Mouse (Mus musculus) frontal cortex, postnatal 14 days (tissue): ENCODE data around the gene Fuk.
"Not testable (repeated sequence)": the region's sequence is repeated elsewhere in the genome, so short reads cannot be mapped to it uniquely, and the experiment has no call there.

ENCODE experiments used
- DNase-seq, 2 experiments: peaks; one replicate each; pipeline ENCODE4 v3.0.0; 2022; ENCODE audit warnings: low spot score in 2 of 2

Gene Fuk

DNA sequence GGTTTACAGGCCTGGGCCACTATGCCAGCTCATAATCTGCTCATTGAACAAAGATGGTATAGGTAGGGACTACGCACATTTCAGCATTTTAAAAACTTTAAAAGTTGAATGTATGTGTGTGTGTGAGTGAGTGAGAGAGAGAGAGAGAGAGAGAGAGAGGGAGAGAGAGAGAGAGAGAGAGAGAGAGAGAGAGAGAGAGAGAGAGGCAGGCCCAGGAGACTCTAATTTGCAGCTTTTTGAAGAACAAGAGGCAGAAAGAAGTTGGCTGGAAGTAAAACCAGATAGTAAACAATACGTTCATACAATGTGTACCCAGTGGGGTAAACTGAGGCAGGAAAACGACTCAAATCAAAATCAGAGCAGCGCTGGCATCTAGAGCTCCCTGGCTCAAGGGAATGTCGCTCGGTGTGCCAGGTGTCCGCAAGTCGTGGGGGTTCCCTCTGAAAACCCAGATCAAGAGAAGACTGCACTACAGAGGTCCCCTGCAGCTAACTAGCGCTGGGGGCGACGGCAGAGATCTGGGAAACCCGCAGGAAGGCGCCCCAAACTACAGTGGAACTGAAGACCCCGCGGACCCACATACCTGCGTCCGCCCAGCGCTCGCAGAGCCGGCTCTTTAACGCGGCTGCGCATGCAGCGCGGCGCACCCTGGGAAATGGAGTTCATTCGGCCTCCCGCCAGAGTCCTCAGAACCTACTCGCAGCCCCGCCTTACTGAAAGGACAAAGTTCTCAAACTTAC lies at the start of gene Fuk:
TSS of gene Fuk (minus strand) at position 650 of the 740 bp plus-strand sequence.
- DNase-seq = peak; percentile 47 to 67

DNA sequence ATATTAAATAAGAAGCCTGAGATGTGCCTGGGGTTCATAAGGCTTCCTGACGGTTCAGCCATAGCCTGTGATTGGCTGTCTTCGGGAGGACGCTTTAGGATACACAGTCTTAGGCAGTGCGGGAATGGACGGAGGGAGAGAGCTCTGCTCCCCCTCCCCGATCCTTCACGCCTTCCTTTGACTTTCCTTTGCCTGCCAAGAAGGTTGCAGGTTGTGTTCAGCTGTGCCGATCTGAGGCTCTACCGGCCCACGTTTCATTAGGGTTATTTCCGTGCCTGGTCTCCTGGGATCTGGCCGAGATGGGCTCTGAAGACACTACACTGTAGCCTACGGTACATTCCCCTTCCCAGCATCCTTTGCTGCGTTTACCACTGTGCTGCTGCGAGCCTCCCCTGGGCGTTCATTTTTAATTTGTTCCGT lies 47.8 kb upstream of the Fuk start:
- DNase-seq = no peak

DNA sequence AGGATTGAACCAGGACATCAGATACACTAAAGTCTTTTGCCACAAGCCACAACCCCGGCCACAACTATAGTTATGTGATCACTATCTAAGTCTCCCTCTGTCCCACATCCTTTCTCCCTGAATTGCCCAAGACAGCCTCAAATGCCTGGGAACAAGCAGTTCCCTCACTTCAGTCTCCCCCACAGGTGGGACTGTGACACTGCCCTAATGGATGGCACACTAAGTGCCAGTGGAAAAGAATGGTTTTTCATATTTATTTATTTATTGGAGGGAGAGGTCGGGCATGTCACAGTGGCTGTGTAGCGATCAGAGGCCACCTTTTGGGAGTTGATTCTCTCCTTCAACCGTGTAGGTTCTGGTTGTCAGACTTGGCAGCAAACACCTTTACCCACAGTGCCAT lies 43.4 kb upstream of the Fuk start:
- DNase-seq = no peak

DNA sequence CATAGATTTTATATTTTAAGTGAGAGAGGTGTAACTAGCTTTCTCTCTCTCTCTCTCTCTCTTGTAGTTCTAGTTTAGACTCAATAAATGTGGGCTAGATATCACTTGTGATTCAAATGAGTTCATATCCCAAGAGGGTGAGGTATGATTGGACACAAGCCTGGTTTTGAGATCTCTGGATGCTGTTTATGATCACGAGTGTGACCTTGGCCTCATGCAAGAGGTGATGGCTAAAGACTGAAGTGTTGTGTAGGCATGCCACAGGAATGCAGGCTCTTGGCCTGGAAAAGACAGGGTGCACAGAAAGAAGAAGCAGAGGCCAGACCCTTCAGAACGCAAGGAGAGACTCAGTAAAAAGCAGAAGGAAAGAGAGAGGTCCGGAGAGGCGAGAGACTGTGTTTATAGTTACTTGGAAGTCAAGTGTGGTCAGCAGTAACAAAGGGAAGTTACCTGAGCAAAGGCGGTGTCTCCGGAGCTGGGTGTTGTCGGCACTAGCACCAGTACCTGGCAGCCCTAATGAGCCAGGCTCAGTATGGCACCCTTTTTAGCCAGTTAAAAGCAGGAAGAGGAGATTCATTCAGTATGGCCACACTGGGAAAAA lies 42.1 kb upstream of the Fuk start:
- DNase-seq = no peak

DNA sequence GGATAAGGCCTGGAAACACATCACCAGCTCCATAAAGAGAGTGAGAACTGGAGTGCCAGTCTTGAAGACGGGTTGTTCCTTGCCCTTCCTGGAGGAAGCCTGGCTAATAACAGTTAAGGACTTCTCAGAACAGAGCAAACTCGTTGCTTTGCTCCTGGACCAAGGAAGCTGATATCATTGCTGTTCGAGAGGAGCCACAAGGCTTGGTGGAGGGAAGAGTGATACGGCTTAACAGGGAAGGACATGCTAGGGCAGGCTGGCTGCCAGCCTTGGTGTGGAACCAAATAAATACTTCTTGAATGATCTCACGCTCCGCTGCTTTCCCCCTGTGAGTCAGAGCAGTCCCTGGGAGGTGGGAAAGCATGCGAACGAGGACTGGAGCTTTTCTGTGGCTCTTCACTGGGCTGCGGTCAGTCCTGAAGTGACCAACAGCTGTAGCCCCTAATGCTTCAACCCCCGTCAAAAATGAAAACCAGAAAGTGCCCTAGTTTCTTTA lies 39.2 kb upstream of the Fuk start:
- no peak for DNase-seq

DNA sequence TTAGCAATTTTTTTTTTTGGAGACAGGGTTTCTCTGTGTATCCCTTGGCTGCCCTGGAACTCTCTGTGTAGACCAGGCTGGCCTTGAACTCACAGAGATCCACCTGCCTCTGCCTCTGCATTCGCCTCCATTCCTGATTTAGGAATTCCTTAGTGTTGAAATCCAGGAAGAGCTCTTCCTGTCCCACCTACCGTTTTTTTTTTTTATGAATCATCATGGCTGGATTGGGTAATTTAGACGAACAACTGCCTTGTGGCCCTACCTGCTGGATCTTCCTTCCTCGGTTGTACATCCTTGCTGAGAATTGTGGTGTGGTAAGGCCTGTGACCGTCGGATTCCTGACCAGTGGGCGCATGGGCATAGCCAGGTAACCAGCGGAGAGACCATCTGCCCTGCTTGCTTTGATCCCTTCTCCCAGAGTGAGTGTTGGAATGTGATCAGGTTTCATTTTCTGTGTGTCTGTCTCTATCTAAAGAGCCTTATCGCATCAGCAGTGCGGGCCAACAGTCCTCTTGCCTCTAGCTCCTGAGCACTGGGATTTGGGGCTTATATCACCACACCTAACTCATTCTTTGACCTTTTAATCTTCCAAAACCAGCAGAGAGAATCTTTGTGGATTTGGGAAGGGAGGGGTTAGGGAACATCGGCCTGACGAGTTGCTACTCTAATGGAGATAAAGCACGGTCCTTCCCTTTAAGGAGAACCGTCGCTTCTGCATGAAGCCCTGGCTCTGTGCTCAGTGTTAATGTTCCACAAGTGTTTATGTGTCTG lies 38.6 kb upstream of the Fuk start:
- no peak for DNase-seq

DNA sequence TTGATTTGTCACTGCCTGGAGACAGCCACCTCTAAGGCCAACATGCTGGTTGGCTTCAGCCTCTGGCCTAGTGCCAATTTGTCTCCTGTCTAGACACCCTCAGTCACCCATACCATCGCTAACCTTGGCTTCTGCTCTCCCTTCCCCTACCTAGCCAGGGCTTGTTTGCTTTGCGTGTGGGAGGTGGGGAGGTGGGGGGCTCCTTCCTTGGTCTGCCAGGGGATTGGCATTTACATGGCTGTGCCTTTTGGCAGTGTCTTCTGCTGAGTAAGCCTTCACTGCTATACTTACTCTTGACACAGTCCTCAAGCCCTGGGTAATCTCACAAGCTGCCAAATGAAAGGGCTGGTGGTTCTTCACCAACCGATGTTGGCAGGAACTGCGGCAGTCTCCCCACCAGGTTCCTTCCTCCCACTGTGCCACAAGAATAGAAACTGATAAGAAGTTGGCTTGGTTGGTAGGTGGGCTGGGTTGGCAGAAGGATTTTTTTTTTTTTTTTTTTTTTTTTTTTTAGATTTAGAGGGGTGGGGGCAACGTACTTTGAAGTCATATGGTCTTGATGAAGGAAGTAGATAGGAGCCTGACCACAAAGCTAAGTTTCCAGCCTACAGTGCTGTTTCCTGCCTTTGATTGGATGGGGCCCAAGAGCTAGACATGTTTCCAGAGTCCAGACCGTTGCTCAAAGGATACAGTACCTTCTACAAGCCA lies 36.7 kb upstream of the Fuk start:
- peak; percentile 54 to 76 for DNase-seq

DNA sequence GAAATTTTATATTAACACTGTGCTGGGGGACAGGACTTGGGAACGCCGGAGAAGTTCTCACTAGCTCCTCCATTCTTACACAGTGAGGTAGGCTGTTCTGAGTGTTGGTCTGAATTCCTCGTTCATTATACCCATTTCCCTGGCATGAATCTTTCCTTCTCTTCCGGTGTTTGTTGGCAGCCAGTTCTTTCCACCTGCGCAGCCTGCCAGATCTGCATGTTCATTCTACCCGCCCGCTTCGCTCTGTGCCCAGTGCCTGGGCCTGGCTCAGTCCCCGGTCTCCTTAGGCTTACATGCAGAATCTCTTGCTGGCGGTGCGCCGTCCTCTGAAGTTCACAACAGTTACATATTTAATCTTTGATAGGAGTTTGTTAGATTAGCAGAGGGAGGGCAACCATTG lies 33.9 kb upstream of the Fuk start:
- no peak for DNase-seq

DNA sequence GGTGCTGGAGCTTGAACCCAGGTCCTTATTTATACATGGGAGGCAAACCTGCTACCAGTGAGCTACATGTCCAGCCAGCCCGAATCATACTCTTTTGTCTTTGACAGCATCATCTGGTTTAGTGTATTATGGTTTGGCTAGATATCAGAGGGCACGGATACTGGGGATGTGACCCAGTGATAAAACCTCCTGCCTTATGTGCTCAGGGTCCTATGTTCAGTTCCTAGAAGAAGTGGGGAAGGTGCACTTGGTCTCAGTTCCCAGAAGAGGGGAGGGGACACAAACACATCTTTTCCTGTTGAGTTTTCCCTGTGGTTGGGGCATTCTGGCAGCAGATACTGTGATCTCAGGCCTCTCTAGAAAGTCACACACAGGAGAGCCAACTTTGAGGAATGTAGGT lies 31.0 kb upstream of the Fuk start:
- DNase-seq = no peak

DNA sequence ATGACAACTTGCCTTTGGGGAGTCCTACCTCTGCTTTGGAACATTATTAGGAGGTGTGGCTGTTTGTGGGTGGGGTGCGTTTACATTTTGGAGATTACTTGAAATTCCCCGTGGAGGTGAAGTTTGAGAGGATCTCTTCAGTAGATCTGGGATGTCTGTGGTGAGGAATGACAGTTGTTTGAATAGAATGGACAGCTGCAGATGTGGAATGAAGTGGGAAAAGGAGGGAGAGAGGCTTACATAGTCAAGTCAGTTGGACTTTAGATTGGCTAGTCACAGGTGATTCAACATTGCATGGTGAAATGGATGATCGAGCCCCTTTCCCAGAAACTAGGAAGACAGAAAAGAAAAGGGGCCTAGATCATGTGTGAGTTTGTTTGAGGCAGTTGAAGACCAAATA lies 30.2 kb upstream of the Fuk start:
- no peak for DNase-seq

DNA sequence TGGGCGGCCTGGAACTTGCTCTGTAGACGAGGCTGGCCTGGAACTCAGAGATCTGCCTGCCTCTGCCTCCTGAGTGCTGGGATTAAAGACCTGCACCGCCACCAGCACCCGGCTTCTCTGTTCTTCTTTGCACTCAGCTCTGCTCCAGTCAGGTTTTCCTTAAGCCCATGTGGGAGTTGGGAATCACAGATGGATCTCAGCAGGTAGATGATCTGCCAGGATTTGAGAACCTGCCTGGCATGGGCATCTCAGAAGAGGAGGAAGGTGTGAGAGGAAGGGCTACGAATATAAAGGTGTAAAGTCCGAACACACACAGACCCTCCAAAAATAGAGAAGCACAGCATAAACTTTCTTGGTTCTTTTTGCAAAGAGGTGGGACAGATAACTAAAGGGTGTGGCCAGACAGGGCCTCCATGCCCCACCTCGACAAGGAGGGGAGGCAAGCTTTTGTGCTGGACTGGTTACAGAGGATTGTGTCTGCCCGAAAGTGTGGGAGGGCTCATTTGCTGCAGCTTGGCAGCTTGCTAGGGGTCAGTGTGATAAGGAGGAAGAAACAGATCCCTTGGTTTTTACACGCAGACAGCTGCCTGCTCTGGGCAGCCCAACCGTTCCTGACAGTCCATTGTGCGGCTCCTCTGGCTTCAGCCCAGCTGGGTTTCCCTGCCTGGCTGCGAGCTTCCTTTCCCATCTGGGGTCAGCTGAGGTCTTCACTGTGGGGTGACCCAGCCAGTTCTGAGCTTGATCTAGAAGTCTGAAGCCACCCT lies 29.1 kb upstream of the Fuk start:
- DNase-seq = no peak

DNA sequence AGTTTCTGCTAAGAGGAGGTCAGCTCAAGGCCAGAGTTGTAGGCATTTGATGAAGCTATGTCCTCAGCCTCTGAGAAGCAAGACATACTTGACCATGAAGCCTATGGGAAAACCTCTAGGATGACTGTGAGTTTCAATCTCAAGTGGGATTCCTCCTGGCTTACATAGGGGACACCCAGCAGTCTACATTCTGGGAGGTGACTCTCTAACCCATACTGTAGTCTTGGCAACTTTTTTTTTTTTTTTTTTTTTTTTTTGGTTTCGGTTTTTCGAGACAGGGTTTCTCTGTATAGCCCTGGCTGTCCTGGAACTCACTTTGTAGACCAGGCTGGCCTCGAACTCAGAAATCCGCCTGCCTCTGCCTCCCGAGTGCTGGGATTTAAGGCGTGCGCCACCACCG lies 27.4 kb upstream of the Fuk start:
- DNase-seq = not testable (repeated sequence)

DNA sequence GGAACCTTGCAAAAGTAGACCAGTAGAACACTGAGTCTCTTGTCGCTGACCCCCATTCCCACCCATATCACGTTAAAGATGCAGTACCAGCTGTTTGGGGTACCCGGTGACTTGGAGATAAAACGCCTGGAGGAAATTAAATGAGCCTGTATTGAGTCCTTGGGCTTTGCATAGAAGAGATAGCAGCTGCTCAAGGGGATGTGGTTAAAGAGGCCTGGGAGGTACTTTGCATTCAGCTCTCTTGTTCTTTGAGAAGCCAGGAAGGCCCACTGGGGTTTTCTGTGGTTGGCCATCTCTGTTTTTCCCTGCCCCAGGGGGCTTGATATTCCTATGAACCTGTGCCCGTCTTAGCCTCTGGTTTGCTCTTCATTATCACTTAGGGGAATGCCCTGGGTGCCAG lies 26.8 kb upstream of the Fuk start:
- no peak for DNase-seq

DNA sequence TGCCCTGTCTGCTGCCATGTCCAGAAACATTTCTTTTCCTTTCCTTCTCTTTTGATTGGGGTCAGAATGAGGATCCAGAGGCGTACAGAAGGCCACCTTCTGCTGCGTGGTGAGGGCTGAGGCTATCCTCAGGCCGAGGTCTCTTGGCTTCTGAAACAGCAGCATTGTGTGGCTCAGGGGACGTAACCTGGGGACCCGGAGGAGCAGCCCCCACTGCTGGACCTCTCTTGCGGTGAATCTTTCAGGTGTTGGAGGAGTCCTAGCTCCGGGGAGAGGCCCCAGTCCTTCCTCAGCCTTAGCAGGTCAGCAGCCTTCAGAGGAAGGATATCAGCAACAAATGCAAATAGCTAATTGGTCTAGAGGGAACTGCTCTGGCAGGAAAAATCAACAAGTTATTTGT lies 26.1 kb upstream of the Fuk start:
- DNase-seq = no peak

DNA sequence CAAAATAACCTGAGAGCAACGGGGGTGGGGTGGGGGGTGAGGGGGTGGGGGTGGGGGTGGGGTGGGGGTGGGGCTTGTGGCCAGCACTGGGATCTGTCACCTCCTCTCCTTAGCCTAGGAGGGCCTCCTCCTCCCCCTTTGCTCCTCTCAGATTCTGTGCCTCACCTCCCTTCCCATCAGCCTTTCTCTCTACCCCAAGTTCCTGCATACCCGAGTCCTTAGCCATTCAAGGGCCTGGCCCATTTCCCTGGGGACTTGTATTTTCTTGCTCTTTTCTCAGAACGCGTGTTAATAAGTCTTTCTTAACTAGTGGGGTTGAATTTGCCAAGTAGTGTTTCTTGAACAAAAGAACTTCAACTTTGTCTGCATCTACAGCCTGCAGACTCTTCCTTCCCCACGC lies 24.4 kb upstream of the Fuk start:
- DNase-seq = no peak

DNA sequence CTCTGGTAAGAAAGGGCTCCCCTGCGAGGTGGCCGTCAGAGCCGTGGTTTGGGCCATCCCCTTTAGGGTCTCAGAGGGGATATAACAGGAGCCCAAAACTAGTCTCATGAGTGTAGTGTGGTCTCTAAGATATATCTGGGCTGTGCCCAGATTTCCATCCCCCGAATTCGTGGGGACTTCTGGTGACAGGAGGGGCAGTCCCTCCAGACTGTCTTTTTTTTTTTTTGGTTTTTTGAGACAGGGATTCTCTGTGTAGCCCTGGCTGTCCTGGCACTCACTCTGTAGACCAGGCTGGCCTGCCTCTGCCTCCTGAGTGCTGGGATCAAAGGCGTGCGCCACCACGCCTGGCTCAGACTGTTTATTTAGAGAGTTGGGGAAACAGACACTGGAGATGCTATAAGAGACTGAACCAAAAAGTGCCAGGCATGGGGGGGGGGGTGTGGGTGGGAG lies 23.4 kb upstream of the Fuk start:
- no peak for DNase-seq

DNA sequence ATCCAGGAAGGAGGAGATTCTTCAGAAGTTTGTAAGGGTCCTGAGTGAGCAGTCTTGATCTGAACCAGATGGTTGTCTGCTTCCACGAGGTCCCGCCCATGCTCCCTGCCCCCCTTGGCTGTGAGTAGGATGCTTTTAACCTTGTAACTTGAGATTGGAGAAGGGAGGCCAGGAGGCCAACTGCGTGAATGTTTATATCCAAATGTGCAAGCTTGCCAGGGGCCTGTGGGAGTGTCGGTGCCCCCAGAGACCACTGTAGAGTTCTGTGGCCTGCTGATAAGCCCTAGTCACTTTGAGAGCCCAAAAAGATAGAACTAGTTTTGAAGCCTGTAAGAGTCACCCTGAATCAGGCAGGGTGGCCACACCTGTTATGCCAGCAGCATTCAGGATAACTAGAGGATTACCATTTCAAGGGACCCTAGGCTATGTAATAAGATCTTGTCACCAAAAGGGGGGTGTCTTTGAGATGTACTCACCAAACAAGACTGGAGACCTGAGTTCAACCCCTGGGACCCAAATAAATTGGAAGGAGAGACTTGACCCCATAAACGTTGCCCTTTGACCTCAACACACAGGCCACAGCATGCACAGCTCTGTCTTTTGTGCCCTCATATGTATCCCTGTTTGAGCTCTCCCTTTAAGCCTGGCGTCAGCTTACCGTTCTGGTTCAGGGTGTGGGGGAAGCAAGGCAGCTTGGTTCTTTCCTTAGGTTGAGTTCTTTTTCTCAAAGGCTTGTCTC lies 19.4 kb upstream of the Fuk start:
- no peak for DNase-seq

DNA sequence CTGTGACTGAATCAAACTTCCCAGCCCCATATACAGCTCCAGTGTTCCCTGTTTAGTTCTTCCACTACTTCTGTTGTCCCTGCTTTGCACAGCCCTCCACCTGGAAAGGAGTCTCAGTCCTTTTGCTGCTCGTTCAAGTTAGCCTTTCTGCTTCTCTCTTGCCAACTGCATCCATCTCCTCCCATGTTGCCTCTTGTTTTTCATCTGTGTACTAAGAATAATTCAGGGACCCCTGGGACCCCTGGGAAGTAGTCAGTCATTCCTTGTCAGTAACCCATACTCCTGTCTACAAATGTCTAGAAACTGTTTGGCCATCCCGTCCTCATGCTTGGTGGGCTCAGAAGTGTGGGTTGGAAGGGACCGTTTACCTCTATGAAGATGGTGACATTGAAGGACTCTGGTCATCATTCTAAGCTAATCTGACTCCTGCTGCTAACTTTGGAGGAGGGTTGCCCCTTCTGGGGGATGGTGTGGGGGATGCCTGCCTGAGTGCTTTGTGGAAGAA lies 18.5 kb upstream of the Fuk start:
- no peak for DNase-seq

DNA sequence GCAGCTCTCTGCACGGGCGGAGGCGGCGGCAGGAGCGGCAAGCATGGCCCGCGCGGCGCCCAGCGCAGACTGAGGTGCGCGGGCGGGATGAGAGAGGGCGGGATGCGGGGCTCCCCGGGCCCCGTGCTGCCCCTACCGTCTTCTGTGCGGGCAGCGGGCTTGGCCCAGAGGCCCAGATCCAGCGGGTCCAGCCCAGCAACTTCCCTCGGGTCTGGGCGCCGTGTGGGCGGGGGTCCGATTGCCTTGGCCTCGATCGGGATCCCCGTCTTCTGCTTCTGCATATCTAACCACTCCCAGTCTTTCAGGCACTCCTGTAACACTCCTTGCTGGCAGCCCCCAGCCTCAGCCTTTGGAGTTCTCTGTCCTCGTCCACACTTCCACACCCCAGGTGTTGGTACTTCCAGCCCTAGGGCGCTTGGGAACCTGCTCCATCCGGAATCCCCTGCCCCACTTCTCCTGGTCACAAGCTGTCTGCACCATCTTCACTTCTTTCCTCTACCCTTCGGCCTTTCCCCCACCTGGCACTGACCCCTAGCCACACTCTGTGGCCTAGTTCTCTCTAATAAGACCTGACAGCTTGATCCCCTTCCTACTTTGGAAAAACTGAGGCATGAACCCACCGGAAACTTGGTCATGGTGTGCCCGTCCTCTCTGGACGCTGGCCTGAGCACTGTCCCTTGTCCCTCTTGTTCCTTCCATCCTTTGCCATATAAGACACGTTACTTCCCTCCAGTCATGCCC lies 17.9 kb upstream of the Fuk start:
- peak; percentile 35 to 46 for DNase-seq
